Mouse (Mus musculus): ENCODE measurements around the gene Hist1h4h. TPM values are rescaled to one million over a fixed set of nuclear protein-coding genes. Genes with fewer than 3 reads are reported as not detected.
"Not testable (repeated sequence)": the region's sequence is repeated elsewhere in the genome, so short reads cannot be mapped to it uniquely, and the experiment has no call there.

The Hist1h4h gene
- polyA plus RNA-seq, 1 experiment from 2014 or later: 7.4 TPM

DNA sequence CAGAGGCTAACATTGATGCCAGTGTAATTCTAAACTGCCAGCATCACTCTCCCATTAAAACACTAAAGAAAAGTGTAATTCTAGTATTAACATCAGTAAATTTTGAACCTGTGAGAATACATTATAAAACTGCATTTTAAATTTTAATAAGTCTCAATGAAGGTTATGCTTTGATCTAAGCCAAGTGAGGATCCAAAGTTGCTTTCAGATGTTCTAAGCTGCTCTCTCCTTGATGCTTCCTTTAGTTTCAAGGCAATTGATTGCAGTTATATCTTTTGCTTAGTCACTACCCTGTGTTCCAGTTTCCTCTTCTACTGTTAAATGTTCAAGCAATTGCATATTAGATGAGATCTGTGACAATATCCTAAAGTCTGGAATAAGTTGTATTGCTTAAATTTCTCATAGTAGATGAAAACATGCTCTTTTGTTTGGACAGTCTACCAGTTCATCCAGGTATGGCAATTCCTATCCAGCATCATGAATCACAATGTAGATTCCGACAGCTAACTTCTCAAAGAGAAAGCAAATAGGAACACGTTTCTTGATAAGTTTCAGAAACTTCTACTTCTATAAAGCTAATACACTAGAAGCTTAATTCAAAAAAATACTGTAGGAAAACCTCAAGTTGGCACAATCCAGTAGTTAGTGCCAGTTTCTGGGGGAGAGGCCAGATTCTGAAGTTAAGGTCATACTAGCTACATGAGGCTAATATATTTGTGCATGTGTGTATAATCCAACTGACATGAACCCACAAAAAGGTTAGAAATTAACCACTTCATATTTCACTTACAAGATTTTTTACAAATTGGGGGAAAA, 41.6 kb downstream of the Hist1h4h start:
- DNase-seq (ENCODE audit: low spot score): no peak
- WGBS: 45% methylated on average over 2 of the region's 2 CpGs
- peak overlapping the region; percentile 56 for H3K4me3 ChIP-seq
- H3K27me3 ChIP-seq (ENCODE audit: insufficient read depth, poor library complexity, severe bottlenecking): no peaks in the 10 kb centered on the region
- no peaks in the 10 kb centered on the region for H3K9me3 ChIP-seq
- H3K36me3 ChIP-seq: no peaks in the 10 kb centered on the region
- peak overlapping the region; percentile 91 for H3K27ac ChIP-seq
- H3K4me1 ChIP-seq (replicated peaks): peaks cover 38% of the 10 kb centered on the region

DNA sequence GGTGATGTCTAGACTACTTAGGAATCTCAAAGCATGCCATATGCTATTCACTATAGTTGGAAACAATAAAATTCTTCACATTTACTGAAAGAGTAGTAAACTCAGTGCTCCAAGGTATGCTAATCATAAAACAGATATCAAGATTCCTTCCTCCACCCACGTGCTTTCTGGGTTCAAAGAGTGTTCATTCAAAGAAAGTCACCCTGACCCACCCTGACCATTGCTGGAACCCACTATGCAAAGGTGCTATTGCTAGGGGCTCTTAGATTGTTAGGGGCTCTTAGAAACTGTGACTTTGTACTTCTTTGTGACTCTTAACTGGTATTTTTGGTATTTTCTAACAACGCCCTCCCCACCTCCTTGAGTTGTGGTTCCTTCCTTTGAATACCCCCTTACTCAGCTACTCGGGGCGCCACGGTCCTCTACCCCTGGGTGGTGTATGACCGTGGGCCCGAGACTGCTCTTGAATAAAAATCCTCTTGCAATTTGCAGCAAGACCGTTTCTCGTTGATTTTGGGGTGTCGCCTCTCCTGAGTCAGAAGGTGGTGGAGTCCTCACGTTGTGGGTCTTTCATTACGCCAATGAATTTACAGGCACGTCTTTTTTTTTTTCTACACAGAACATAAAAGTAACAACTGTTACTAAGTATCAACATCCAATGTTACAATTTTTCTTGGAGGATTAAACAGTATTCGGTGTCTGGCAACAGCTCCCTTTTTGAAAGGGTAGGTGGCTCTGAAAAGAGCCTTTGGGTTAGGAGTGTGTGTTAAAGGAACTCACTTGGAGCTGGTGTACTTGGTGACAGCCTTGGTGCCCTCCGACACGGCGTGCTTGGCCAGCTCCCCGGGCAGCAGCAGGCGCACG, 42.4 kb downstream of the Hist1h4h start:
- not testable (repeated sequence) for DNase-seq (ENCODE audit: low spot score); H3K36me3 ChIP-seq

DNA sequence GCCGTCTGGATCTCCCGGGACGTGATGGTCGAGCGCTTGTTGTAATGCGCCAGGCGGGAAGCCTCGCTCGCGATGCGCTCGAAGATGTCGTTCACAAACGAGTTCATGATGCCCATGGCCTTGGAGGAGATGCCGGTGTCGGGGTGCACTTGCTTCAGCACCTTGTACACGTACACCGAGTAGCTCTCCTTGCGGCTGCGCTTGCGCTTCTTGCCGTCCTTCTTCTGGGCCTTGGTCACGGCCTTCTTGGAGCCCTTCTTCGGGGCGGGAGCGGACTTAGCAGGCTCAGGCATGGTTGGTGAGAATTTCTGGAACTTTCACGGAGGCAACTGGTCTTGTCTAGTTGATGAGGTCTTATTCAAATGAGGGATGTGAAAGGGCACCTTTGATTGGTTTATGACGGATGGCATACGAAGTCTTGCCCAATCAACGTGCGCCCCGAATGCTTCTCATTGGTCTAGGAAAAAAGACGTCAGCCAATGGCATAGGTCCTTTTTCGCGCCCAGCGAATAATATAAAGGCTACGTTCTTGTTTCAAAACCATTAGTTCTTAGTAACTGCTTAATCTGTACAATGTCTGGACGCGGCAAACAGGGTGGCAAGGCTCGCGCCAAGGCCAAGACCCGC, 43.2 kb downstream of the Hist1h4h start, which contains the start of the genes Hist1h2bf and Hist1h2ad:
TSS of gene Hist1h2bf (minus strand) at position 299 of the 627 bp plus-strand sequence.
TSS of gene Hist1h2ad (plus strand) at position 484 of the 627 bp plus-strand sequence.
- H3K4me1 ChIP-seq (replicated peaks): peaks cover 38% of the 10 kb centered on the region
- H3K36me3 ChIP-seq; H3K9me3 ChIP-seq; H3K27me3 ChIP-seq (ENCODE audit: insufficient read depth, poor library complexity, severe bottlenecking): not testable (repeated sequence)
- H3K27ac ChIP-seq: peak within 1 kb of the TSS; percentile 91
- under 1% methylated on average over 42 of the region's 42 CpGs for WGBS
- DNase-seq (ENCODE audit: low spot score): peak; percentile 91
- H3K4me3 ChIP-seq: peak within 1 kb of the TSS; percentile 62

More for the DNA sequence above, 42.4 kb downstream of the Hist1h4h start:
- not testable (repeated sequence) for H3K9me3 ChIP-seq; H3K27me3 ChIP-seq (ENCODE audit: insufficient read depth, poor library complexity, severe bottlenecking)
- peaks cover 38% of the 10 kb centered on the region for H3K4me1 ChIP-seq (replicated peaks)
- H3K27ac ChIP-seq: peak overlapping the region; percentile 91
- H3K4me3 ChIP-seq: peak overlapping the region; percentile 56
- 8% methylated on average over 20 of the region's 20 CpGs for WGBS

DNA sequence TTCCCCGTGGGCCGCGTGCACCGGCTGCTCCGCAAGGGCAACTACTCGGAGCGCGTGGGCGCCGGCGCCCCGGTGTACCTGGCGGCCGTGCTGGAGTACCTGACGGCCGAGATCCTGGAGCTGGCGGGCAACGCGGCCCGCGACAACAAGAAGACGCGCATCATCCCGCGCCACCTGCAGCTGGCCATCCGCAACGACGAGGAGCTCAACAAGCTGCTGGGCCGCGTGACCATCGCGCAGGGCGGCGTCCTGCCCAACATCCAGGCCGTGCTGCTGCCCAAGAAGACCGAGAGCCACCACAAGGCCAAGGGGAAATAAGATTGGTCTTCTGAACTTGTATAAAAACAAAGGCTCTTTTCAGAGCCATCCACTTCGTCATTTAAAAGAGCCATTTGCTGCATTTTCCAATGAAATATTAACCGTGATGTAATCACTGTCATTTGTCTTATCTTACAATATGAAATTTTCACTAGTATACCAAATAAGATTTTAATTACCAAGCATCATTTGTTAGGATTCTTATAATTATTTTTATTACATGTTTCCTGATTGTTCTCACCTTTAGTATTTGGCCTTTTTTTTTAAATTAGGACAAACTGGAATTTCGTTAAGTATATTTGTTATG, 43.8 kb downstream of the Hist1h4h start:
- not testable (repeated sequence) for H3K9me3 ChIP-seq; H3K27me3 ChIP-seq (ENCODE audit: insufficient read depth, poor library complexity, severe bottlenecking); H3K36me3 ChIP-seq; DNase-seq (ENCODE audit: low spot score)
- H3K4me3 ChIP-seq: peak overlapping the region; percentile 62
- H3K4me1 ChIP-seq (replicated peaks): peaks cover 38% of the 10 kb centered on the region
- peak overlapping the region; percentile 91 for H3K27ac ChIP-seq
- WGBS: under 1% methylated on average over 11 of the region's 39 CpGs

DNA sequence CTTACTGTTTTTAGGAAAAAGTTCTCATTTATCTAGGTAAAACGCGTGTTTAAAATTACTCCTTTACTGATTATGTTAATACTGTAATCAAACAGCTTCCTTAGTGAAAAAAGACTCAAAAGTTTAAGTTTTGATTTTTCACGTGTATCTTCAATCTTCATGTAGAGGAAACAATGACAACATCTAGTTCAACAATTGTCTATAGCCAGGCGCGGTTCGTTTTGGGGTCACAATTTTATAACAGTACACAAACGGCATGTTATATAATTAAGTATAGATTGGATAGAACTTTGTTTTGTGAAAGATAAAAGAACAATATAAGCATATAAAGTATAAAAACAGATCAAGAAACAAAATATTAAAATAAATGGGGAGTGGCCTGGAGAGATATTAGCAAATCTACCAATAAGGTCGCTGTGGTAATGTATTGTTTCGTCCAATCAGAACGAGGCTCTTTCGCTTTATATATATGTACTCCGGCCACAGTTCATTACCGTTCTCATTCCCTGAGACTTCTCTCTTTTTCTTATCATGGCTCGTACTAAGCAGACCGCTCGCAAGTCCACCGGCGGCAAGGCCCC, 44.5 kb downstream of the Hist1h4h start, which contains the start of gene Hist1h3d:
TSS of gene Hist1h3d (plus strand) at position 493 of the 581 bp plus-strand sequence.
- Histone ChIP-seq H3K4me1 (replicated peaks) (peaks cover 33% of the 10 kb centered on the region), H3K36me3 (no peaks in the 10 kb centered on the region), H3K9me3 (no peaks in the 10 kb centered on the region), H3K27ac (peak within 1 kb of the TSS; percentile 93), H3K4me3 (peak within 1 kb of the TSS; percentile 62), H3K27me3 (ENCODE audit: insufficient read depth, poor library complexity, severe bottlenecking) (no peaks in the 10 kb centered on the region)
- peak; percentile 62 for DNase-seq (ENCODE audit: low spot score)
- under 1% methylated on average over 18 of the region's 18 CpGs for WGBS

DNA sequence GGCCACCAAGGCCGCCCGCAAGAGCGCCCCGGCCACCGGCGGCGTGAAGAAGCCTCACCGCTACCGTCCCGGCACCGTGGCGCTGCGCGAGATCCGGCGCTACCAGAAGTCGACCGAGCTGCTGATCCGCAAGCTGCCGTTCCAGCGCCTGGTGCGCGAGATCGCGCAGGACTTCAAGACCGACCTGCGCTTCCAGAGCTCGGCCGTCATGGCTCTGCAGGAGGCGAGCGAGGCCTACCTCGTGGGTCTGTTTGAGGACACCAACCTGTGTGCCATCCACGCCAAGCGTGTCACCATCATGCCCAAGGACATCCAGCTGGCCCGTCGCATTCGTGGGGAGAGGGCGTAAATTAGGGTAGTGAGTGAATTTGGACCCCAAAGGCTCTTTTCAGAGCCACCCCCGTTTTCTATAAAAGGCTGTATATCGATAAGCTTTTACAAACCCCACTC, 45.0 kb downstream of the Hist1h4h start:
- not testable (repeated sequence) for DNase-seq (ENCODE audit: low spot score); H3K9me3 ChIP-seq; H3K27me3 ChIP-seq (ENCODE audit: insufficient read depth, poor library complexity, severe bottlenecking); H3K36me3 ChIP-seq
- under 1% methylated on average over 17 of the region's 40 CpGs for WGBS
- Histone ChIP-seq H3K4me3 (peak overlapping the region; percentile 62), H3K4me1 (replicated peaks) (peaks cover 36% of the 10 kb centered on the region), H3K27ac (peak overlapping the region; percentile 93)

DNA sequence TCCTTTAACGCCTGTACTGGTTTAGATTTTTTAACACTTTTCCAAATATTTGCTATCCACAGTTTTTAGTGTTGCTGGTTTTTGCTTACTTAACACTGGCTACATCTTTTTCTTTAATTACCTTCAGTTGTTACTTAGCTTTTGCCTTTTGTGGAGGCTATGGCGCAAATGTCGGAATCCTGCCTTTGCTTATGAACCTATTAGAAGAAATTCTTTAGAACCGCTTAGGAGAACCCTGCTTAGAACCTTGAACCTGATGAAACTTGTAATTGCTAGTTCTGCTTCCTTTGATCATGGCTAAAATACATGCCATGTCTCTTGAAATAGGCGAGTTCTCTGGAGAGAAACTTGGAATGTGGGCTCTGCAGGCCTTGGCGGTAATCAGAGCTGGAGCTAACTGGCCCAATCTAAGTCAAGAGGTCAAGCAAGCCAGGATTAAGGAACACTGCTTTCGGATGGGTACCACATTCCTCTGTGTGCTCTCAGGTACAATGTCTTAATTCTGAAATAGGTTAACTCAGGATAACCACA, 45.6 kb downstream of the Hist1h4h start:
- Histone ChIP-seq H3K27ac (peak overlapping the region; percentile 93), H3K36me3 (no peaks in the 10 kb centered on the region), H3K27me3 (ENCODE audit: insufficient read depth, poor library complexity, severe bottlenecking) (no peaks in the 10 kb centered on the region), H3K4me1 (replicated peaks) (peaks cover 38% of the 10 kb centered on the region), H3K9me3 (no peaks in the 10 kb centered on the region), H3K4me3 (peak overlapping the region; percentile 62)
- 3% methylated on average over 7 of the region's 7 CpGs for WGBS
- peak; percentile 44 for DNase-seq (ENCODE audit: low spot score)

DNA sequence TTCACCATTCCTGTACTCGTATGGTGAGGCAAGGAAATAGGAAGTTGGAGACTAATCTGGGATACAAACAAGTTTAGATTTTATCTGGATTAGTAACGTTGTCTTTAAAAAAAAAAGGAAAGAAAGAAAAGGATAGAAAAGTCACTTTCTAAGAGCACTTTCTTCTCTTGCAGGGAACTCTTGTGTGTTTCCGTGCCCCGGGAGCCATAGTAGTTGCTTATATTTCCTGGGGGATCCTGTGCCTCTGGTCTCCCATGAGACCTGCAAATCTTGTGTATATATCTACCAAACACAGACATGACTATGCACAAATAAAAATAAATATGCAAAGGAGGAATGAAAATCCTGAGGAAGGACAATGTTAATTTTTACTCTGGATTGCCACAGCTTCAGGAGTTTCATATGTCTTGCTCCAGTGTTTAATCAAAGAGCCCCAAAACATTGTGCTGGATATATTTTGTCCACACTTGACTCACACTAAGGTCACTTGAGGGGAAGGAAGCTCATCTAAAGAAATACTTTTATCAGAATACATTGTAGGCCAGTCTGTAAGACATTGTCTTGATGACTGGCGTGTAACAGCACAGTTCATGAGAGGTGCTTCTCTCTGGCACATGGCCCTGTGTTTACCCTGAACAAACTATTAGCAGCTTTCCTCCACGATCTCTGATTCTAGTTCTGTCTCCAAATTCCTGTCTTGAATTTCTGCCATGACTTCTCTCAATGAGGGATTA, 46.2 kb downstream of the Hist1h4h start:
- peaks cover 42% of the 10 kb centered on the region for H3K4me1 ChIP-seq (replicated peaks)
- DNase-seq (ENCODE audit: low spot score): no peak
- H3K27ac ChIP-seq: peak overlapping the region; percentile 93
- H3K4me3 ChIP-seq: peak overlapping the region; percentile 62
- H3K9me3 ChIP-seq: no peaks in the 10 kb centered on the region
- no peaks in the 10 kb centered on the region for H3K27me3 ChIP-seq (ENCODE audit: insufficient read depth, poor library complexity, severe bottlenecking)
- H3K36me3 ChIP-seq: no peaks in the 10 kb centered on the region
- WGBS: 51% methylated on average over 6 of the region's 6 CpGs

DNA sequence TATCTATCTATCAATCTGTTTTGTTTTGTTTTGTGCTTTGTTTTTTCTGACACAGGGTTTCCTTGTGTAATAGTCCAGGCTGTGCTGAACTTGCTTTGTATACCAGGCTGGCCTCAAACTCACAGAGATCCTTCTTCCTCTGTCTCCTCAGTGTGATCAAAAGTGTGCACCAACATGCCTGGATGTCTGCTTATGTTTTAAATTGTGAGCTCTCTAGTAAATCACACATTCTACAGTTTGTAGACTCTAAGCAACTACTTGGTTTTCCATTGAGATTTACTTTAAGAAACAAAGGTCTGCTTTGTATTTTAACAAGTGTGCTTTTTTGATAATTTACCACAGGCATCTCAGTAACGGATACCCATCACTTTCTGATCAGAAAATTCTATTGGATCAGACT, 47.0 kb downstream of the Hist1h4h start:
- Histone ChIP-seq H3K27ac (peak overlapping the region; percentile 93), H3K4me1 (replicated peaks) (peaks cover 43% of the 10 kb centered on the region), H3K4me3 (no peak overlapping the region), H3K27me3 (ENCODE audit: insufficient read depth, poor library complexity, severe bottlenecking) (no peaks in the 10 kb centered on the region), H3K9me3 (no peaks in the 10 kb centered on the region), H3K36me3 (no peaks in the 10 kb centered on the region)
- WGBS: 88% methylated on average over 1 of the region's 1 CpGs
- DNase-seq (ENCODE audit: low spot score): no peak
